ENCODE assay signal across 15 mouse cellular contexts in genomic region chr10:89351416-89351815, GRCm38 (mm10). TPM values are rescaled to one million over a fixed set of nuclear protein-coding genes. Genes with fewer than 3 reads are reported as not detected.
"Had no signal": no experiment of that assay in that cellular context is flagged by ENCODE, and none has a peak within 500 bp of the region (broad histone marks: within the 10 kb centered on the region; RNA-seq: fewer than 3 reads in every experiment).

No protein-coding gene starts in this region.

- H3K27ac ChIP-seq: left cerebral cortex, adult 2 months; limb, embryonic 10.5 days; liver, embryonic 15.5 days; midbrain, embryonic 13.5 days; neural tube, embryonic 15.5 days had no signal

- H3K4me2 ChIP-seq: liver, embryonic 11.5 days; liver, embryonic 15.5 days; midbrain, embryonic 13.5 days; neural tube, embryonic 15.5 days had no signal

- ATAC-seq: lung, postnatal 0 days; midbrain, embryonic 13.5 days had no signal

- H3K4me1 ChIP-seq: limb, embryonic 10.5 days; liver, embryonic 15.5 days; midbrain, embryonic 13.5 days; neural tube, embryonic 15.5 days had no signal

- H3K9me3 ChIP-seq: limb, embryonic 10.5 days; liver, embryonic 15.5 days; midbrain, embryonic 13.5 days; neural tube, embryonic 15.5 days had no signal

- H3K36me3 ChIP-seq: limb, embryonic 10.5 days; liver, embryonic 15.5 days; midbrain, embryonic 13.5 days; neural tube, embryonic 15.5 days had no signal

- H3K4me3 ChIP-seq: left cerebral cortex, adult 2 months; limb, embryonic 10.5 days; liver, embryonic 15.5 days; midbrain, embryonic 13.5 days; myocyte; neural tube, embryonic 15.5 days had no signal

- H3K9ac ChIP-seq: liver, embryonic 15.5 days; midbrain, embryonic 13.5 days; neural tube, embryonic 15.5 days had no signal

- DNase-seq: kidney, postnatal 14 days; lung, adult 2 months; lung, postnatal 36 days; right cerebral cortex, adult 18-20 months; right cerebral cortex, postnatal 25 days; thymus, postnatal 36 days had no signal

RNA-seq across cellular contexts. Expression of gene Ano4, which starts 6.9 kb away (rescaled TPM):
- polyA plus RNA-seq: myocyte; small intestine, adult 2 months had no signal
